Mouse (Mus musculus) midbrain, embryonic 12.5 days (tissue): ENCODE data around the gene Luzp4. TPM values are rescaled to one million over a fixed set of nuclear protein-coding genes. Genes with fewer than 3 reads are reported as not detected.
"Not testable (repeated sequence)": the region's sequence is repeated elsewhere in the genome, so short reads cannot be mapped to it uniquely, and the experiment has no call there.

Experiments used
- ATAC-seq: fragments of 200-750 bp; cut with Nextera tagmentation; 2 replicates; pipeline ENCODE4 v1.8.0; 2017; ENCODE audit warnings: low read depth, moderate TSS enrichment, moderate library complexity; ENCODE audit not compliant: low FRiP score
- H3K27ac ChIP-seq: fragments of 300-500 bp; sonication (generic); replicated peaks from 2 replicates; pipeline ENCODE4 v1.5.1; 2016; ENCODE audit warnings: mild to moderate bottlenecking
- H3K27me3 ChIP-seq: fragments of 300-500 bp; sonication (generic); 2 replicates; pipeline ENCODE4 v1.6.1; 2016; ENCODE audit warnings: mild to moderate bottlenecking
- H3K36me3 ChIP-seq: fragments of 300-500 bp; sonication (generic); 2 replicates; pipeline ENCODE4 v1.6.1; 2016
- H3K4me1 ChIP-seq: fragments of 300-500 bp; sonication (generic); 2 replicates; pipeline ENCODE4 v1.6.1; 2016
- H3K4me2 ChIP-seq: fragments of 300-500 bp; sonication (generic); replicated peaks from 2 replicates; pipeline ENCODE4 v1.6.1; 2016; ENCODE audit warnings: mild to moderate bottlenecking, moderate library complexity
- H3K4me3 ChIP-seq: fragments of 300-500 bp; sonication (generic); 2 replicates; pipeline ENCODE4 v1.5.1; 2016; ENCODE audit warnings: mild to moderate bottlenecking
- H3K9ac ChIP-seq: fragments of 300-500 bp; sonication (generic); replicated peaks from 2 replicates; pipeline ENCODE4 v1.6.1; 2016; ENCODE audit warnings: mild to moderate bottlenecking, moderate library complexity
- H3K9me3 ChIP-seq: fragments of 300-500 bp; sonication (generic); 2 replicates; pipeline ENCODE4 v1.6.1; 2016; ENCODE audit warnings: mild to moderate bottlenecking
- WGBS: fragments of 180-500 bp; shearing (Covaris S2); methylation state at CpG from one replicate; pipeline ENCODE4 v1.1.7; 2016; 5-methylcytosine and 5-hydroxymethylcytosine counted together
- polyA plus RNA-seq: library from polyadenylated mRNA; unstranded; fragments of >200 nt; fragmentation: Nextera tagmentation; extraction: Ambion mirVana; gene quantifications from 2 replicates; pipeline ENCODE4 v1.2.1, GENCODE M21; 2016

Gene Luzp4
- polyA plus RNA-seq = not detected in 2 replicates

DNA sequence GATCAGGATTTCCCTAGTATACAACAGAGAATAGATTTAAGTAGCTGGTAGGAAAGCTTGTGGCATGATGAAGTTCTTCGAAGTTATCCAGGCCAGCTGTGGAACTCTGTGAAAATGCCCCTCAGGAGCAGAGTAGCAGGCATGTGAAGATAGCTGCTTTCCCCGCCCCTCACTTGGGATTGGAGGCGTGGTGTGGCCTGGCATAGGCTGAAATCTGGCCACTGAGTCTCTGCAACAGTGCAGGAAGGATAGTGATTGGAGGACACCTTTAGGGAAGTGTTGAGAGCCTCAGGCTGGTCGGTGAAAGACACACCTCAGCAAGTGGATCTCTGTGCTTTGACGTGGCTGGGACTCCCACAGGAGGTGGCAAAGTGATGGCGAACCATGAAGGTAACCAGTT lies at the start of gene Luzp4:
Luzp4 (plus strand) TSS at position 301 of the 400 bp plus-strand sequence.
- H3K27ac ChIP-seq, ATAC-seq, H3K4me2 ChIP-seq, H3K36me3 ChIP-seq, H3K9me3 ChIP-seq, H3K9ac ChIP-seq, H3K27me3 ChIP-seq, H3K4me3 ChIP-seq, H3K4me1 ChIP-seq: not testable (repeated sequence)
- 86% methylated on average over 5 of the region's 6 CpGs for WGBS

- H3K27me3 ChIP-seq, H3K4me2 ChIP-seq, H3K9ac ChIP-seq, H3K4me1 ChIP-seq, ATAC-seq, H3K36me3 ChIP-seq, H3K4me3 ChIP-seq, H3K9me3 ChIP-seq, H3K27ac ChIP-seq: not testable (repeated sequence)
- WGBS = 78% methylated on average over 2 of the region's 4 CpGs
Observed at GRCm38 (mm10) chrX:148841801-148842200, 15.6 kb upstream of the Luzp4 start.

Other genes starting within 250 kb of the Luzp4 start
- not detected in 2 replicates for gene Gm8334, start 242.5 kb upstream of the Luzp4 start, polyA plus RNA-seq
- gene Gm15127, start 194.0 kb upstream of the Luzp4 start, polyA plus RNA-seq = not detected in 2 replicates
- not detected in 2 replicates for gene Ott, start 216.6 kb downstream of the Luzp4 start, polyA plus RNA-seq